Mouse (Mus musculus): ENCODE results near the gene Rccd1. TPM values are rescaled to one million over a fixed set of nuclear protein-coding genes. Genes with fewer than 3 reads are reported as not detected.

The Rccd1 gene
- polyA plus RNA-seq (2012; ENCODE audit: low replicate concordance) = 5.7 and 11.4 TPM in 2 replicates

GRCm38 (mm10) chr7:80324043-80324815, at the start of gene Rccd1:
Rccd1 (minus strand) TSS chr7:80324454.

GRCm38 (mm10) chr7:80371041-80371751, 46.9 kb upstream of the Rccd1 start, which contains the start of gene Man2a2:
Man2a2 (minus strand) TSS chr7:80371375.

GRCm38 (mm10) chr7:80342858-80343257, 18.6 kb upstream of the Rccd1 start, which contains the start of gene Hddc3:
Hddc3 (plus strand) TSS chr7:80343104.

GRCm38 (mm10) chr7:80340793-80341192, 16.5 kb upstream of the Rccd1 start, which contains the start of gene Unc45a:
Unc45a (minus strand) TSS chr7:80341005.

GRCm38 (mm10) chr7:80294062-80294763, 30.0 kb downstream of the Rccd1 start, which contains the start of gene Prc1:
Prc1 (plus strand) TSS chr7:80294450.

GRCm38 (mm10) chr7:80268897-80269750, 55.1 kb downstream of the Rccd1 start, which contains the start of gene Vps33b:
Vps33b (plus strand) TSS chr7:80269649.

GRCm38 (mm10) chr7:80260625-80261371, 63.5 kb downstream of the Rccd1 start, which contains the start of gene Ngrn:
Ngrn (plus strand) TSS chr7:80261215.

GRCm38 (mm10) chr7:80246148-80246721, 78.0 kb downstream of the Rccd1 start, which contains the start of gene Ttll13:
Ttll13 (plus strand) TSS chr7:80246376.

Other genes with a start within 250 kb of the Rccd1 start
- 31.5 and 36.0 TPM in 2 replicates for gene Idh2, start 209.1 kb downstream of the Rccd1 start, polyA plus RNA-seq (2012; ENCODE audit: low replicate concordance)
- 23.2 and 44.3 TPM in 2 replicates for gene Sema4b, start 137.6 kb downstream of the Rccd1 start, polyA plus RNA-seq (2012; ENCODE audit: low replicate concordance)
- 24.8 and 35.2 TPM in 2 replicates for gene Cib1, start 91.6 kb downstream of the Rccd1 start, polyA plus RNA-seq (2012; ENCODE audit: low replicate concordance)
- 3.4 and 6.8 TPM in 2 replicates for gene Gdpgp1, start 91.6 kb downstream of the Rccd1 start, polyA plus RNA-seq (2012; ENCODE audit: low replicate concordance)
- gene Ttll13, start 78.1 kb downstream of the Rccd1 start, polyA plus RNA-seq (2012; ENCODE audit: low replicate concordance) = 0.28 and 0.47 TPM in 2 replicates
- 30.3 and 30.8 TPM in 2 replicates for gene Ngrn, start 63.2 kb downstream of the Rccd1 start, polyA plus RNA-seq (2012; ENCODE audit: low replicate concordance)
- 1.8 and 3.2 TPM in 2 replicates for gene Vps33b, start 54.8 kb downstream of the Rccd1 start, polyA plus RNA-seq (2012; ENCODE audit: low replicate concordance)
- 10.0 and 31.0 TPM in 2 replicates for gene Prc1, start 30.0 kb downstream of the Rccd1 start, polyA plus RNA-seq (2012; ENCODE audit: low replicate concordance)
- gene Unc45a, start 16.6 kb upstream of the Rccd1 start, polyA plus RNA-seq (2012; ENCODE audit: low replicate concordance) = 31.9 and 73.7 TPM in 2 replicates
- gene Hddc3, start 18.6 kb upstream of the Rccd1 start, polyA plus RNA-seq (2012; ENCODE audit: low replicate concordance) = 2.0 and 13.3 TPM in 2 replicates
- 19.0 and 19.2 TPM in 2 replicates for gene Man2a2, start 46.9 kb upstream of the Rccd1 start, polyA plus RNA-seq (2012; ENCODE audit: low replicate concordance)
- gene Fes, start 63.5 kb upstream of the Rccd1 start, polyA plus RNA-seq (2012; ENCODE audit: low replicate concordance) = 20.7 and 21.0 TPM in 2 replicates
- 197 and 227 TPM in 2 replicates for gene Furin, start 81.0 kb upstream of the Rccd1 start, polyA plus RNA-seq (2012; ENCODE audit: low replicate concordance)
- gene Blm, start 210.7 kb upstream of the Rccd1 start, polyA plus RNA-seq (2012; ENCODE audit: low replicate concordance) = 53.8 and 66.9 TPM in 2 replicates